Mouse (Mus musculus) spleen, embryonic (tissue): Measurements from ENCODE around the gene Fnip2.

Experiments
- CTCF ChIA-PET: fragments of 350-600 bp; sonication (Branson Sonifier 250); formaldehyde crosslinking; loops from one replicate; lab custom pipeline; 2022; lab: Charles Lee

Fnip2 gene

GRCm38 (mm10) chr3:79564875-79565606, 2.6 kb downstream of the Fnip2 start:
- CTCF ChIA-PET: no interaction called here

- CTCF ChIA-PET: interaction anchor here (0.6 kb wide), 1 partner anchor 30 kb away, joined by 4 read pairs; no protein-coding TSS in a partner anchor
These were observed 4.1 kb downstream of the Fnip2 start for GRCm38 (mm10) chr3:79563511-79563910.

GRCm38 (mm10) chr3:79561784-79562715, 5.5 kb downstream of the Fnip2 start:
- CTCF ChIA-PET: no interaction called here

GRCm38 (mm10) chr3:79560555-79560954, 7.0 kb downstream of the Fnip2 start:
- CTCF ChIA-PET: interaction anchor here (0.6 kb wide), 1 partner anchor 1881 kb away, joined by 3 read pairs; no protein-coding TSS in a partner anchor

- CTCF ChIA-PET: no interaction called here
These were observed 7.9 kb downstream of the Fnip2 start for GRCm38 (mm10) chr3:79559773-79560045.

- CTCF ChIA-PET: no interaction called here
These were observed 8.4 kb downstream of the Fnip2 start for GRCm38 (mm10) chr3:79559021-79559772.

GRCm38 (mm10) chr3:79555061-79555460, 12.5 kb downstream of the Fnip2 start:
- CTCF ChIA-PET: no interaction called here

- CTCF ChIA-PET: no interaction called here
These were observed 13.8 kb downstream of the Fnip2 start for GRCm38 (mm10) chr3:79553779-79554178.

GRCm38 (mm10) chr3:79551826-79552552, 15.6 kb downstream of the Fnip2 start:
- CTCF ChIA-PET: no interaction called here

GRCm38 (mm10) chr3:79549751-79550393, 17.7 kb downstream of the Fnip2 start:
- CTCF ChIA-PET: no interaction called here

- CTCF ChIA-PET: interaction anchor here (0.7 kb wide), 1 partner anchor 21 kb away, joined by 3 read pairs; no protein-coding TSS in a partner anchor
These were observed 18.7 kb downstream of the Fnip2 start for GRCm38 (mm10) chr3:79548681-79549437.

GRCm38 (mm10) chr3:79542585-79542984, 25.0 kb downstream of the Fnip2 start:
- CTCF ChIA-PET: no interaction called here

GRCm38 (mm10) chr3:79539656-79540055, 27.9 kb downstream of the Fnip2 start:
- CTCF ChIA-PET: no interaction called here

GRCm38 (mm10) chr3:79539124-79539523, 28.5 kb downstream of the Fnip2 start:
- CTCF ChIA-PET: no interaction called here

GRCm38 (mm10) chr3:79538342-79538741, 29.3 kb downstream of the Fnip2 start:
- CTCF ChIA-PET: no interaction called here

- CTCF ChIA-PET: no interaction called here
These were observed 29.9 kb downstream of the Fnip2 start for GRCm38 (mm10) chr3:79537626-79538203.

GRCm38 (mm10) chr3:79537023-79537422, 30.6 kb downstream of the Fnip2 start:
- CTCF ChIA-PET: no interaction called here

- CTCF ChIA-PET: interaction anchor here (0.5 kb wide), 1 partner anchor 336 kb away, joined by 7 read pairs; no protein-coding TSS in a partner anchor
These were observed 35.9 kb downstream of the Fnip2 start for GRCm38 (mm10) chr3:79531581-79532271.
